Mouse (Mus musculus): ENCODE data around the gene Zbtb17. TPM values are rescaled to one million over a fixed set of nuclear protein-coding genes. Genes with fewer than 3 reads are reported as not detected.

Gene Zbtb17
- polyA plus RNA-seq, 1 experiment from 2014 or later, result 25.3 TPM

GRCm38 (mm10) chr4:141459766-141460165, 15.3 kb downstream of the Zbtb17 start:
- H3K36me3 ChIP-seq, result peaks cover 41% of the 10 kb centered on the region

GRCm38 (mm10) chr4:141460481-141460880, 16.0 kb downstream of the Zbtb17 start:
- no peak for ATAC-seq (ENCODE audit: insufficient number of reproducible peaks, low FRiP score)
- no peaks in the 10 kb centered on the region for H3K27me3 ChIP-seq (replicated peaks)

More at GRCm38 (mm10) chr4:141459766-141460165, 15.3 kb downstream of the Zbtb17 start:
- Histone ChIP-seq H3K4me1 (replicated peaks) (peaks cover 17% of the 10 kb centered on the region), H3K4me2 (no peak overlapping the region), H3K9me3 (replicated peaks) (no peaks in the 10 kb centered on the region), H3K27ac (ENCODE audit: poor library complexity, severe bottlenecking) (no peak overlapping the region), H3K27me3 (replicated peaks) (no peaks in the 10 kb centered on the region), H3K9ac (no peak overlapping the region), H3K4me3 (no peak overlapping the region)
- WGBS, result 85% methylated on average over 9 of the region's 9 CpGs
- no peak for ATAC-seq (ENCODE audit: insufficient number of reproducible peaks, low FRiP score)

GRCm38 (mm10) chr4:141461088-141461487, 16.6 kb downstream of the Zbtb17 start:
- Histone ChIP-seq H3K27ac (ENCODE audit: poor library complexity, severe bottlenecking) (no peak overlapping the region), H3K9ac (no peak overlapping the region; the same call in 1 of the 2 replicates), H3K36me3 (peaks cover 55% of the 10 kb centered on the region), H3K4me1 (replicated peaks) (peaks cover 17% of the 10 kb centered on the region), H3K4me3 (no peak overlapping the region), H3K9me3 (replicated peaks) (no peaks in the 10 kb centered on the region), H3K27me3 (replicated peaks) (no peaks in the 10 kb centered on the region), H3K4me2 (no peak overlapping the region)
- WGBS, result 74% methylated on average over 12 of the region's 12 CpGs
- ATAC-seq (ENCODE audit: insufficient number of reproducible peaks, low FRiP score), result no peak

More at GRCm38 (mm10) chr4:141460481-141460880, 16.0 kb downstream of the Zbtb17 start:
- Histone ChIP-seq H3K4me2 (no peak overlapping the region), H3K36me3 (peaks cover 49% of the 10 kb centered on the region), H3K4me3 (no peak overlapping the region), H3K4me1 (replicated peaks) (peaks cover 17% of the 10 kb centered on the region), H3K27ac (ENCODE audit: poor library complexity, severe bottlenecking) (no peak overlapping the region), H3K9me3 (replicated peaks) (no peaks in the 10 kb centered on the region), H3K9ac (no peak overlapping the region)
- WGBS, result 86% methylated on average over 4 of the region's 4 CpGs

GRCm38 (mm10) chr4:141461576-141461975, 17.1 kb downstream of the Zbtb17 start:
- no peak overlapping the region for H3K4me3 ChIP-seq
- H3K4me1 ChIP-seq (replicated peaks), result peaks cover 17% of the 10 kb centered on the region
- WGBS, result 90% methylated on average over 12 of the region's 12 CpGs
- no peak for ATAC-seq (ENCODE audit: insufficient number of reproducible peaks, low FRiP score)
- H3K9me3 ChIP-seq (replicated peaks), result no peaks in the 10 kb centered on the region
- H3K27me3 ChIP-seq (replicated peaks), result no peaks in the 10 kb centered on the region
- H3K9ac ChIP-seq, result no peak overlapping the region
- H3K36me3 ChIP-seq, result peaks cover 59% of the 10 kb centered on the region
- no peak overlapping the region for H3K4me2 ChIP-seq
- H3K27ac ChIP-seq (ENCODE audit: poor library complexity, severe bottlenecking), result no peak overlapping the region

GRCm38 (mm10) chr4:141463472-141463871, 19.0 kb downstream of the Zbtb17 start:
- no peak overlapping the region for H3K27ac ChIP-seq (ENCODE audit: poor library complexity, severe bottlenecking)
- peaks cover 77% of the 10 kb centered on the region for H3K36me3 ChIP-seq
- no peak overlapping the region for H3K4me3 ChIP-seq
- H3K9me3 ChIP-seq (replicated peaks), result no peaks in the 10 kb centered on the region
- no peak for ATAC-seq (ENCODE audit: insufficient number of reproducible peaks, low FRiP score)
- H3K27me3 ChIP-seq (replicated peaks), result no peaks in the 10 kb centered on the region
- H3K9ac ChIP-seq, result no peak overlapping the region
- 61% methylated on average over 14 of the region's 14 CpGs for WGBS
- no peak overlapping the region for H3K4me2 ChIP-seq
- H3K4me1 ChIP-seq (replicated peaks), result peaks cover 7% of the 10 kb centered on the region

GRCm38 (mm10) chr4:141464722-141465121, 20.3 kb downstream of the Zbtb17 start:
- Histone ChIP-seq H3K27ac (ENCODE audit: poor library complexity, severe bottlenecking) (no peak overlapping the region), H3K36me3 (peaks cover 85% of the 10 kb centered on the region), H3K27me3 (replicated peaks) (no peaks in the 10 kb centered on the region), H3K4me1 (replicated peaks) (no peaks in the 10 kb centered on the region; the same call in 1 of the 2 replicates), H3K9me3 (replicated peaks) (no peaks in the 10 kb centered on the region), H3K4me3 (no peak overlapping the region), H3K4me2 (no peak overlapping the region), H3K9ac (no peak overlapping the region)
- ATAC-seq (ENCODE audit: insufficient number of reproducible peaks, low FRiP score), result no peak
- WGBS, result 72% methylated on average over 16 of the region's 16 CpGs

- ATAC-seq (ENCODE audit: insufficient number of reproducible peaks, low FRiP score), result no peak
- H3K4me1 ChIP-seq (replicated peaks), result no peaks in the 10 kb centered on the region
- 93% methylated on average over 34 of the region's 34 CpGs for WGBS
- H3K36me3 ChIP-seq, result peaks cover 89% of the 10 kb centered on the region
- H3K4me2 ChIP-seq, result no peak overlapping the region
- no peaks in the 10 kb centered on the region for H3K27me3 ChIP-seq (replicated peaks)
- H3K9ac ChIP-seq, result no peak overlapping the region
- no peak overlapping the region for H3K27ac ChIP-seq (ENCODE audit: poor library complexity, severe bottlenecking)
- no peak overlapping the region for H3K4me3 ChIP-seq
- H3K9me3 ChIP-seq (replicated peaks), result no peaks in the 10 kb centered on the region
Observed at GRCm38 (mm10) chr4:141465512-141466288, 21.2 kb downstream of the Zbtb17 start.

GRCm38 (mm10) chr4:141466289-141466795, 21.9 kb downstream of the Zbtb17 start:
- 91% methylated on average over 16 of the region's 16 CpGs for WGBS
- Histone ChIP-seq H3K9ac (no peak overlapping the region), H3K4me2 (no peak overlapping the region), H3K27me3 (replicated peaks) (no peaks in the 10 kb centered on the region), H3K27ac (ENCODE audit: poor library complexity, severe bottlenecking) (no peak overlapping the region), H3K9me3 (replicated peaks) (0 out of 2 replicates have a peak, but pooled peaks cover 3% of the 10 kb centered on the region), H3K4me1 (replicated peaks) (no peaks in the 10 kb centered on the region), H3K4me3 (no peak overlapping the region), H3K36me3 (peaks cover 95% of the 10 kb centered on the region)
- ATAC-seq (ENCODE audit: insufficient number of reproducible peaks, low FRiP score), result no peak

GRCm38 (mm10) chr4:141466844-141467580, 22.6 kb downstream of the Zbtb17 start:
- no peak overlapping the region for H3K9ac ChIP-seq
- H3K27ac ChIP-seq (ENCODE audit: poor library complexity, severe bottlenecking), result no peak overlapping the region
- H3K27me3 ChIP-seq (replicated peaks), result no peaks in the 10 kb centered on the region
- 0 out of 2 replicates have a peak, but pooled peaks cover 6% of the 10 kb centered on the region for H3K9me3 ChIP-seq (replicated peaks)
- H3K4me2 ChIP-seq, result no peak overlapping the region
- H3K36me3 ChIP-seq, result peaks cover 97% of the 10 kb centered on the region
- WGBS, result 84% methylated on average over 15 of the region's 15 CpGs
- no peak for ATAC-seq (ENCODE audit: insufficient number of reproducible peaks, low FRiP score)
- no peak overlapping the region for H3K4me3 ChIP-seq
- no peaks in the 10 kb centered on the region for H3K4me1 ChIP-seq (replicated peaks)

GRCm38 (mm10) chr4:141467581-141467927, 23.1 kb downstream of the Zbtb17 start:
- Histone ChIP-seq H3K9ac (no peak overlapping the region), H3K27ac (ENCODE audit: poor library complexity, severe bottlenecking) (no peak overlapping the region), H3K4me2 (no peak overlapping the region), H3K27me3 (replicated peaks) (no peaks in the 10 kb centered on the region), H3K4me1 (replicated peaks) (no peaks in the 10 kb centered on the region), H3K36me3 (peaks cover 98% of the 10 kb centered on the region), H3K4me3 (no peak overlapping the region), H3K9me3 (replicated peaks) (0 out of 2 replicates have a peak, but pooled peaks cover 6% of the 10 kb centered on the region)
- 80% methylated on average over 6 of the region's 6 CpGs for WGBS
- ATAC-seq (ENCODE audit: insufficient number of reproducible peaks, low FRiP score), result no peak

- Histone ChIP-seq H3K4me1 (replicated peaks) (no peaks in the 10 kb centered on the region), H3K27ac (ENCODE audit: poor library complexity, severe bottlenecking) (no peak overlapping the region), H3K9me3 (replicated peaks) (0 out of 2 replicates have a peak, but pooled peaks cover 6% of the 10 kb centered on the region), H3K9ac (no peak overlapping the region), H3K36me3 (peaks cover 98% of the 10 kb centered on the region), H3K27me3 (replicated peaks) (no peaks in the 10 kb centered on the region), H3K4me2 (no peak overlapping the region), H3K4me3 (no peak overlapping the region)
- no peak for ATAC-seq (ENCODE audit: insufficient number of reproducible peaks, low FRiP score)
- WGBS, result 67% methylated on average over 10 of the region's 10 CpGs
Observed at GRCm38 (mm10) chr4:141468576-141468975, 24.1 kb downstream of the Zbtb17 start.
